Mouse (Mus musculus) gastrocnemius, postnatal 25 days (tissue): ENCODE results near the gene Cblc. TPM values are rescaled to one million over a fixed set of nuclear protein-coding genes. Genes with fewer than 3 reads are reported as not detected.

Experiments used
- DNase-seq: peaks from one replicate; pipeline ENCODE4 v3.0.0; 2022
- total RNA-seq, 2 experiments: library from RNA; stranded (reverse); gene quantifications; 1 replicate in 1 of 2; 2 replicates in 1 of 2; pipeline ENCODE4 v1.2.3; 2021

Cblc gene
- total RNA-seq, 2 experiments from 2014 or later: not detected

DNA sequence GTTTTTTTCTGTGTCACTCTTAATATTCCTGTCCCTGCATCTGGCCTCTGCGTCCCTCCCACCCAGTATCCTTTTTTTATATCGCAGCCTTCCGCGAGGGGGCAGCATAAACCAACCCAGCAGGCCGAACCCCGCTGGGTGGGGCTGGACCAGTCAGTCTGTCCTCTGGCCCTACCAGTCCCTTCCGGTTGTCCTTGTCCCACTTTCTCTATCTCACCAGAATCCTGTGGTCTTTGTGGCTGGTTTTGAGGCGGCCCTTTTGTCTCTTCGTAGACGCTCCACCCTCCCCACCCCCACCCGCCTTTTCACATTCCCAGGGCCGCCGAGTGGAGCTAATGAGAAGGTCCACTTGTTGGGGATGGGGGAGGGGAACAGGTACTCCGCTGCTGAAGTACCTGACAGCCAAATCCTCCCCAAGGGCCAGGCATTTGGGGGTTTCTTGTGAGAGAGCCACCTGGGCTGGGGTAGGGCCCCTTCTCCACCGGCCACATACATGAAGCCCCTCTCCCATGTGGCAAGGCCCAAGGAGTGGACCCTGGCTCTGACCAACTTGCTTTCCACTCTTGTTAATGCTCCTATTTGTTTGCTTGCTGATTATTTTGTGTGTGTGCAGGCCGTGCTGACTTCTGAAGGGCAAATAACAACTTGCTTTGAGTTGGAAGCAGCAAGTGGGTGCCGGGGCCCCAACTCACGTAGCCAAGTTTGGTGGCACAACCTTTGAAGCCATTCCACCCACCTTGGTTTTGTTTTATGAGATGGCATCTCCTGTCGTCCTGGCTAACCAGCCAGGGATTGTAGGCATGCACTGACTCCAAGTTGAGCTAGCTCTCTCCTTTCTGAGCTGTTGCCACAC lies 46.2 kb downstream of the Cblc start, which contains the start of gene Nectin2:
TSS of gene Nectin2 (minus strand) at position 267 of the 853 bp plus-strand sequence.
- peak; percentile 90 for DNase-seq

- peak; percentile 93 for DNase-seq
Observed at GRCm38 (mm10) chr7:19749389-19750216, 47.0 kb downstream of the Cblc start.

- DNase-seq: no peak
Observed at GRCm38 (mm10) chr7:19748219-19749195, 48.1 kb downstream of the Cblc start.

DNA sequence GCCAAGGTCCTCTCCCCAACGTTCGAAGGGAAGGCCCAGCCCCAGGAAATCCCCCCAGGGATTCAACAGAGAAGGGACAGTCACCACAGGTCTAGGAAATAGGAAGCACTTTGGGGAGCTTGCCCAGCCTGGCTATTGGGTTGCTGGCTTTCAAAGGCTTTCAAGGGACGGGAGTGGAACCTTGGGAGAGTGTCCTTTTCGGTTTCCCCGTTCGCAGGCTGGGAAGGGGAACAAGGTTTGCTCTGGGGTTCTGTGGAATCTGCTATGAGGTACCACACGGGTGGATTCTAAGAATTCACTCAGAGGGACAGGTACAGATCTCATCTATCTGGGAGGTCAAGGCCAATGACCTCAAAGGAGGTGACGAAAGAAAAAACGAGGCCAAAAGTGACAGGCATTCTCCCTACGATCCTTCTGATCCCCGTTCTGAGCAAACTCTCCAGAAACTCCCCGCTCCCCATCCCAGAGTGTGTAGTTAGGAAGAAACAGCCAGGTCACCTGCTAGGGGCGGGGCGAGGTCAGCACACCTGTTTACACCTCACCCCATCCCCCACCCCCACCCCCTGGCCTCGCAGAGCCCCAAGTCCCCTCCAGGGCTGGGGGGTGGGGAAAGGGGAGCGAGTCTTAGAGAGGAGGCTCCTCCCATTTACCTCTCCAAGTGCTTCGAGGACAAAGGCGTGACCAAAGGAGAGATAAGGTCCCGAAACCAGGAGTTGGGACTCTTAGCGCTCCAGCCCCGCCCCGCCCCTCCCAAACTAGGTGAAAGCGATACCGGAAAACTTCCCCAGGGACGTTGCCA lies 49.0 kb downstream of the Cblc start:
- no peak for DNase-seq

DNA sequence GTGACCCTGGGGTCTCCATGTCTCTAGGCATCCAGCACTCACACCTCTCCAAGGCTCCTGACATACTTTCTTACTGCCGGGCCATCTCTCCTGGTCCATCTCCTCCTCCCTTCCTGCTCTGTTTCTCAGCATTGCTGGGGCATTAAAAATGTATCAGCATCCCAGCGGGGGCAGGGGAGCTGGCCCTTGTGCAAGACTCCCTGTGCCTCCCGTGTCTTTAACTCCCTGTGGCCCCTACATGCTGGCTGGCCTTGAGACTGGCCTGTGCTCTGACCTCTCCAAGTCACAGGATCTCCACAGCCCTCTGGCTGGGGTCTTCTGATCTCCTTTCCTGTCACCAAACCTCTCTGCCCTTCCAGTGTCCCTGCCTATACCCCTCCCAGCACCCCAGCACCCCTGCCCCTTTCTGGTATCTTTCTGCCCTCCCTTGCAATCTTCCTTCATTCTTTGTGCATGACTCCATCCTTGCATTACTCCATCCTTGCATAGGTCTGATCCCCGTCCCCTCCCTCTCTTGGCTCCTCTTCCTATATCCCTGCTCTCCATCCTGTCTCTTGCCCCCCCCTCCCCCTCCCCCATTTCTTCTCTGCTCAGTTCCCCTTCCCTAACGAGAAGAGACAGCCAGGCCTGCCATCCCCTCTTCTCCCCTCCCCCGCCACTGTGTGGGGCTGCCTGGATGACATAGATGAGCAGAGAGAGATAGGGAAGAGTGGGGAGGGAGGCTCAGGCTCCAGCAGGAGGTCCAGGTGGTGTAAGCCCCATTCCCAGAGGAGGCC lies 50.0 kb downstream of the Cblc start:
- DNase-seq: no peak

- no peak for DNase-seq
Observed at GRCm38 (mm10) chr7:19745971-19746370, 50.6 kb downstream of the Cblc start.

DNA sequence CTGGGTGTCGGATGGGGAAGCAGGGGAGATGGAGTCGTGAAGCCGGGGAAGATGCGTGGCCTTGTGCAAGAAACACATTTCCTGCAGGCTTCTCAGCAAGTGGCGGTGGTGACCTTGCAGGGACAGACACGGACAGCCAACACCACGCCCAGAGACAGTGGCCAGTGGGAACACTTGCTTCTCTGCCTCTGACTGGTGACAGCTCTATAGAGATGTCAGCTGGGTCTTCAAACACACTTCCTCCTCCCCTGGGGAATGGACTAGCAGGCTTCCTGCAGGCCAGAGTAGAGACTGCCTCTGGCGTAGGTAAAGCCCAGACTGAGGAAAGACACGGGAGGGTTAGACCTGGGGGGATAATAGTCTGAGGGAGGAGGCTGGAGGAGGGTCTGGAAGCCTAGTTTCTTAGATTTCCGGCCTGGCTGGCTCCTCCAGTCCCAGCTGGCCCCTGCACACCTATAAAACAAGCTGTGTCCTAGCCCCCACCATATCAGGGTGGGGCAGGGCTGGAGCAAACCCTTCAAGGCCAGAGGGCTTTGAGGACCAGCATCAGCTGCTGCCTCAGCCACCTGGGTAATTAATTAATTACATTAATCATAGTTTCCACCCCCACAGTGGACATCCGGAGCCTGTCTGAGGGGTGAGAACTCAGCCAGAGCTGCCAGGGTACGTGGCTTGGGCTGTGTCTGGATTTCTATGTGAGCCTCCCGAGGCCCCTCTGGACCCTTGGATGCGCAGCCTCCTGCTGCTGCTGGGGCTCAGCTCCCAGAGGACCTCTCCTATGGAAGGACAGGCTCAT lies 51.8 kb downstream of the Cblc start:
- no peak for DNase-seq

DNA sequence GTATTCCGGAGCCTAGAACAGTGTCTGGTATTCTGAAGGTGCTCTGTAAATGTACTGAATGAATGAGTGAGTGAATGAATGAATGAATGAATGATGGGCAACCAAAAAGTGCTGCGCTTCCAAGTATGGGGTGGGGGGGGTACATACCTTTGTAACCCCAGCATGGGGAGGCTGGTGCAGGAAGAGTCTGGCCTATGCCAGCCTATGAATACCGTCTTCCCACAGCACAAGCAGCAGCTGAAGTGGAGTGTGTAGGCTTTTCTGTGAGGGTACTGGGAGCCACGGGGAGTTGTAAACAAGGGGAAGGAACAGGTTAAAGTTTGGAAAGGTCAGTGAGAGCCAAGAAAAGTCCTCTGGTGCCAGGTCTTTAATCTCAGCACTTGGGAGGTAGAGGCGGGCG lies 52.8 kb downstream of the Cblc start:
- no peak for DNase-seq

DNA sequence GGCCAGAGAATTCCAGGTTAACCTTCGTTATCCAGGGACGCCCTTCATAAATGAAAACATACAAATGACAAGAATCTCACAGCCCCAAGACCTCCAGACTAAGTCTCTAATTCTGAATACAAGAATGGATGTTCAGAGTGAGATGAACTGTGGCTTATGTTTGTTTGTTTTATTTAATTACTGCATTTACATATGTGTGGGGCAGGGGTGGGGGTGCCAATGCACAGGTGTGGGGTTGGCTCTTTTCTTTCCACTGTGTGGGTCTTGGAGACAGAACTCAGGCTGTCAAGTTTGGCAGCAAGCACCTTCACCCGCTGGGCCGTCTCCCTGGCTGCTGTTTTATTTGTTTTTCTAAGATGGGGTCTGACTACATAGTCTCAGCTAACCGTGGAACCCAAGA lies 54.1 kb downstream of the Cblc start:
- DNase-seq: no peak

GRCm38 (mm10) chr7:19741329-19742031 lies 55.1 kb downstream of the Cblc start:
- no peak for DNase-seq

DNA sequence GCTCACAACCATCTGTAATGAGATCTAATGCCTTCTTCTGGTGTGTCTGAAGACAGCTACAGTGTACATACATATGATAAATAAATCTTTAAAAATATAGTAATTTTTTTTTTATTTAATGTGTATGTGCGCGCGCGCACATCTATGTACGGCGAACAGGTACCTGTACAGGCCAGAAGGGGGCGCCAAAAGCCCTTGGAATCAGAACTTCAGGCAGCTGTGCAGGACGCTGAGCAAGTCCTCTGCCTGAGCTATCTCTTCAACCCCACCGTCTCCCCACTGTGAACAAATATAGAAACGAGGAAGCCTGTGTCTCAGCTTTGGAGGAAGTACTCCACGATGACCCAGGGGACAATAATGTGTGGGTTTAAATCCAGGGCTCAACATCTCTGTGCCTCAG lies 56.3 kb downstream of the Cblc start:
- DNase-seq: no peak

DNA sequence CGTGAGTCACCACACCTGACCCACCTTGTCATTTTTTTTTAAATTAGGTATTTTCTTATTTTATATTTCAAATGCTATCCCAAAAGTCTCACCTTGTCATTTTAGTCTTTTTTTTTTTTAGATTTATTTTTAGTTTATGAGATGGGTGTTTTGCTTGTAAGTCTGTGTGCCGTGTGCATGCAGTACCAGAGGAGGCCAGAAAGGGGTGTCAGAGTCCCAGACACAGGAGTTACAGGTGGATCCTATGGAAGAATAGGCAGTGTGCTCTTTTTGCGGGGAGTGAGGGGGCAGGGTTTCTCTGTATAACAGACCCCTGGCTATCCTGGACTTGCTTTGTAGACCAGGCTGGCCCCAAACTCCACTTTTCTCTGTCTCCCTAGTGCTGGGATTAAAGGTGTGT lies 57.8 kb downstream of the Cblc start:
- no peak for DNase-seq

DNA sequence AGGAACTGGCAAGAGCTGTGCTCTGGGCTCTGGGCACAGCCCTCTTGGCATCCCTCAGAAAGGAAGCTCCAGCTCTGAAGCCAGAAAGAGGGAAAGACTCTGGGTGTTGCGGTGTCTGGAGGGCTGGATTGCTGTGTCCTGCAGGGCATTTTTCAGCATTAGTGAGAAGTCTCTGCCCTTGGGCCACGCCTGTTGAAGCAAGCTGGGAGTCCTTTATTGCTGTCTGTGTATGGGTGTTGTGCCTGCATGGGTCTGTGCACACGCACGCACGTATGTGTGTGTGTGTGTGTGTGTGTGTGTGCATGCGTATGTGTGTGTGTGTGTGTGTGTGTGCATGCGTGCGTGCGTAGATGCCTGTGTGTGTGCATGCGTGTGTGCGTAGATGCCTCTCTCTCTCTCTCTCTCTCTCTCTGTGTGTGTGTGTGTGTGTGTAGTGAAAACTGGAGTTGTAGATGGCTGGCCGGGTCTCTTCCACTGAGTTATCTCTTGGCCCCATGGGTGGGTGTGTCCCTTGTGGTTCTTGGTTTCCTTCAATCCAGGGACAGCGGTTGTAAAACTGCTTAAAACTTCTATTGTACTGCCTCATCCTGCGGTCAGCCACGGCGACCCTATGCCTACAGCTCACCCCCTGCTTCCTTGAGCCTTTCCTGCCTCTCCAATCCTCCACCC lies 60.1 kb downstream of the Cblc start:
- DNase-seq: no peak

DNA sequence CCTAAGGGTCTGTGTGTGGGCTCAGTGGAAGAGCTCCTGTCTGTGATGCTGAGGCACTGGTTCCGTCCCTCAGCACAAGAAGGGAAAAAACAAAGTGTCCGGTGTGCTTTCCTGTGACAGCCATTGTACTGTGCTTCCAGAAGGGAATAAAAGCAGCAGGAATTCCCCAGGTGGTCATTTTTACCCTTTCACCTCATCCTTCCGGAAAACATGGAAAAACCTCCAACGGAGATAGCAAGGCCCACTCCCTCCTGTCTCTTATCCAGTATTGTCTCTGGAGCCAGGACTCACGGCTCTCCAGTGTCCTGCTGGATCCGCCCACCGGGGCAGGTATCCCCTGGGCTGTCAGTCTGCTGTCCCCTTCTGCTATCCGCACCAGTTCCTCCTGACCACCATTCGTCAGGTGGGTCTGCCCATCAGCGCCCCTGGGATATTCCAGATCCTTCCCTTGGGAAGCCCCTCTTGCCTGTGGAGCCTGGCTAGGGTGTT lies 62.4 kb downstream of the Cblc start:
- no peak for DNase-seq
